Mouse (Mus musculus) lung, postnatal 0 days (tissue): ENCODE data around the gene Vps13a. TPM values are rescaled to one million over a fixed set of nuclear protein-coding genes. Genes with fewer than 3 reads are reported as not detected.

ENCODE experiments used
- ATAC-seq: fragments of 200-750 bp; cut with Nextera tagmentation; 2 replicates; pipeline ENCODE4 v1.8.0; 2017; ENCODE audit warnings: moderate library complexity
- DNase-seq: peaks from one replicate; pipeline ENCODE4 v3.0.0-alpha.2; 2016; ENCODE audit warnings: low spot score
- H3K27ac ChIP-seq: fragments of 300-500 bp; sonication (generic); 2 replicates; pipeline ENCODE4 v1.5.1; 2014; ENCODE audit warnings: antibody characterized with exemption, mild to moderate bottlenecking, low read length, mixed read lengths
- H3K27me3 ChIP-seq: fragments of 300-500 bp; sonication (generic); replicated peaks from 2 replicates; pipeline ENCODE4 v1.6.1; 2014; ENCODE audit warnings: low read length, mixed read lengths; ENCODE audit not compliant: insufficient read depth
- H3K36me3 ChIP-seq: fragments of 300-500 bp; sonication (generic); 2 replicates; pipeline ENCODE4 v1.6.1; 2014; ENCODE audit warnings: low read length, mixed read lengths; ENCODE audit not compliant: insufficient read depth
- H3K4me1 ChIP-seq: fragments of 300-500 bp; sonication (generic); 2 replicates; pipeline ENCODE4 v1.6.1; 2014; ENCODE audit warnings: antibody characterized with exemption, low read depth, low read length, mixed read lengths; ENCODE audit not compliant: insufficient read depth
- H3K4me2 ChIP-seq: fragments of 300-500 bp; sonication (generic); replicated peaks from 2 replicates; pipeline ENCODE4 v1.6.1; 2014; ENCODE audit warnings: low read depth, mild to moderate bottlenecking, low read length, moderate library complexity, mixed read lengths
- H3K4me3 ChIP-seq: fragments of 300-500 bp; sonication (generic); 2 replicates; pipeline ENCODE4 v1.5.1; 2014; ENCODE audit warnings: low read depth, low read length
- H3K9ac ChIP-seq: fragments of 300-500 bp; sonication (generic); replicated peaks from 2 replicates; pipeline ENCODE4 v1.6.1; 2014; ENCODE audit warnings: low read depth, mild to moderate bottlenecking
- H3K9me3 ChIP-seq: fragments of 300-500 bp; sonication (generic); 2 replicates; pipeline ENCODE4 v1.6.1; 2016; ENCODE audit warnings: low read length, mixed read lengths
- CTCF ChIP-seq: IDR thresholded peaks from 2 replicates; pipeline ENCODE4 v1.5.1; 2016; ENCODE audit warnings: antibody characterized with exemption, mild to moderate bottlenecking
- EP300 ChIP-seq: IDR thresholded peaks from 2 replicates; pipeline ENCODE4 v1.6.1; 2016; ENCODE audit warnings: antibody characterized with exemption, mild to moderate bottlenecking, control low read depth
- WGBS: fragments of 180-500 bp; shearing (Covaris S2); extraction: QIAGEN DNeasy Blood & Tissue Kit; methylation state at CpG from one replicate; pipeline ENCODE4 v1.1.7; 2014; 5-methylcytosine and 5-hydroxymethylcytosine counted together
- polyA plus RNA-seq: library from polyadenylated mRNA; unstranded; fragments of >200 nt; fragmentation: Nextera tagmentation; extraction: Ambion mirVana; gene quantifications from 2 replicates; pipeline ENCODE4 v1.2.1, GENCODE M21; 2015

Vps13a gene
- polyA plus RNA-seq, 1 experiment from 2014 or later = 8.2 TPM

DNA sequence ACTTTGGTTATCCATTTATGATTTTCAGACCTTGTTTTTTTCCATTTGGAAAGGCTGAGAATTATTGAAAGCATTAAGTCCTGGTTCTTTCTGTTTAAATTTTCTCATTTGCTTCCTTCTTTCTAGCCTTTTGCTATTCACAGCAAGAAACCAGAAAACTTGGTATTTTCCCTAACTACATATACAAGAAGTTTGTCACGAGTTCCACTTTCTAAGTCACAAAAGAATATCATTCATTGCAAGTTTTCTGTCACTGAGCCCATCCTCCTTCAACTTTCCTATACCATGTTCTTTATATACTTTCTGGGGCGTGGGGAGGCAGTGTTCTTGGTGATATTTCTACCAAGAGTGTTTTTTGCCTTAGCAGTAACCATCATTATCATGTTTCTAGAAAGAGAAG is 96.5 kb downstream of the Vps13a start:
- H3K4me1 ChIP-seq = no peaks in the 10 kb centered on the region
- DNase-seq (no peak), ATAC-seq (no peak)
- no peak overlapping the region for H3K4me2 ChIP-seq
- H3K9ac ChIP-seq = no peak overlapping the region
- no peak overlapping the region for H3K4me3 ChIP-seq
- no peaks in the 10 kb centered on the region for H3K9me3 ChIP-seq
- no peaks in the 10 kb centered on the region for H3K27me3 ChIP-seq
- TF ChIP-seq CTCF = no peak
- TF ChIP-seq EP300 = no peak
- H3K27ac ChIP-seq = no peak overlapping the region
- H3K36me3 ChIP-seq = no peaks in the 10 kb centered on the region
- 87% methylated on average over 2 of the region's 2 CpGs for WGBS

DNA sequence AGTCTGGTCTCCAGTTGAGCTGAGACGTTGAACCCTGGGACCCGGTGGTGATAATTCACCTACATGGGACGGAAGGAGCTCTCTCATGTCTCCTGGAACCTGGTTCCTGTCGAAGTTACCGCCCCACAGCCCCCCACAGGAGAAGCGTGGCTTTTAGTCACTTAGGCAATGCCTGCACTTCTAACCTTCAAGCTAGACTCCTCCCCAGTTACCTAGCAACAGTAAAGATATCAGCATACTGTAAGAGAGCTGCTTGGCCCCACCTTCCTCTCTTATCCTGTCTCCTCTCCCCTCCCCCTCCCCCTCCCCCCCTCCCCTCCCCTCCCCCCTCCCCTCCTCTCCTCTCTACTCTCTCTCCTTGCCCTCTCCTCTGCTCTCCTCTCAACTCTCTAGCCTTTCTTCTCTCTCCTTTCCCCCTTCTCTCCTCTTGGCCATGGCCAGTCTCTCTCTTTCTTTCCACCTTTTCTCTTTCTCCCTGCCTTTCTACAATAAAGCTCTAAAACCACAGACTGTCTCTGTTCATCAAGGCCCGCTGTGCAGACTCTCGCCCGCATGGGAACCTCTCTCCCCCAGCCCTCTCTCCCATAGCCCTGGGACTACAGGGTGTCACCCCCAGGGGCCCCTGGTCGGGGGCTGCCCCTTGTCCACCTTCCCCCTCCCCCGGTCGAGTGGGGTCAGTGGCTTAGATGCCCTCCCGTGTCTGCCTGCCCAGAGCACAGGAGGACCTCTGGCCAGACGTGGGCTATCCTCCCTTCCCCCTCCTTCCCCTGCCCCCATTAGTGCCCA is 154.9 kb downstream of the Vps13a start:
- H3K27me3 ChIP-seq = no peaks in the 10 kb centered on the region
- no peak overlapping the region for H3K27ac ChIP-seq
- H3K36me3 ChIP-seq = no peaks in the 10 kb centered on the region
- no peak overlapping the region for H3K4me2 ChIP-seq
- H3K4me3 ChIP-seq = no peak overlapping the region
- H3K9ac ChIP-seq = no peak overlapping the region
- H3K4me1 ChIP-seq = no peaks in the 10 kb centered on the region
- ATAC-seq = no peak; the same call in 1 of the 2 replicates
- 24% methylated on average over 14 of the region's 14 CpGs for WGBS
- no peak for TF ChIP-seq EP300
- TF ChIP-seq CTCF = no peak
- peak; percentile 36 for DNase-seq
- H3K9me3 ChIP-seq = no peaks in the 10 kb centered on the region

DNA sequence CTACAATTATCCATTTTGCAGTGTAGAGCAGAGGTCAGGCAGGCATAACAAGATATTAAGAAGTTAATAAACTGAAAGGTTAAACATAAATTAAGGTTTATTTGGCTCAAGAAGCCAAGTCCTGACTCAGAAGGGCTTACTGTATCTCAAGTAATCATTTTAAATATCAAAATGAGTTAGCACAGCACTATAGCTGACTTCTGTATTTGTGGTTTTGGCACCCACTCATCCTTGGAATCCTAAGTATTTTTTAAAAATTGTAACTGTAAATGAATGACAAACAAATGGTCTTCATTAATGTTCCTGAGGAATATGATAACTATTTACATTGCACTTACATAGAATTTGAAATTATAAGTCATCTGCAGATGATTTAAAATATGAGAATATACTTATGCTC is 155.7 kb downstream of the Vps13a start:
- DNase-seq (no peak), ATAC-seq (no peak)
- H3K36me3 ChIP-seq = no peaks in the 10 kb centered on the region
- no peak overlapping the region for H3K27ac ChIP-seq
- TF ChIP-seq EP300 (no peak), CTCF (no peak)
- H3K4me3 ChIP-seq = no peak overlapping the region
- no peaks in the 10 kb centered on the region for H3K9me3 ChIP-seq
- no peak overlapping the region for H3K9ac ChIP-seq
- H3K4me1 ChIP-seq = no peaks in the 10 kb centered on the region
- H3K4me2 ChIP-seq = no peak overlapping the region
- no peaks in the 10 kb centered on the region for H3K27me3 ChIP-seq

DNA sequence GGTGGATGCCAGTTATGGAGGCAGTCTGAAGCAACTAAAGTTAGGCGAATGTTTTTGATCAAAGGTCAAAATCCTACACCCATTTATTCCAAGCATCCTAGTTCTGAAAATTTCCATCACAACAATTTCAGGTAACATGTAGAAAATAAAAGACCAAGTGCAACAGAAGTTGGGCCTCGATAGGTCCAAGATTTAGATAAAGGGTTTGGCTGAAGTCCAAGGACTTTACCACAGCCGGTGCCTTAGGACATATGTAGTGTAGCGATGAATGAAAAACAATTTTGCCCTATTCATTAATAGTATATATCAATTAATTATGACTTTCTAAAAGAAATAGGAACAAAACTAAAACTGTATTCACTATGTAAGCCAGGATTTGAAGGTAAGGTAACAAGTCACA is 157.6 kb downstream of the Vps13a start:
- Histone ChIP-seq H3K4me2 (no peak overlapping the region), H3K4me3 (no peak overlapping the region), H3K36me3 (no peaks in the 10 kb centered on the region), H3K9me3 (no peaks in the 10 kb centered on the region), H3K27ac (no peak overlapping the region), H3K9ac (no peak overlapping the region), H3K4me1 (no peaks in the 10 kb centered on the region), H3K27me3 (no peaks in the 10 kb centered on the region)
- DNase-seq (no peak), ATAC-seq (no peak)
- TF ChIP-seq CTCF (no peak), EP300 (no peak)
- 72% methylated on average over 4 of the region's 4 CpGs for WGBS

DNA sequence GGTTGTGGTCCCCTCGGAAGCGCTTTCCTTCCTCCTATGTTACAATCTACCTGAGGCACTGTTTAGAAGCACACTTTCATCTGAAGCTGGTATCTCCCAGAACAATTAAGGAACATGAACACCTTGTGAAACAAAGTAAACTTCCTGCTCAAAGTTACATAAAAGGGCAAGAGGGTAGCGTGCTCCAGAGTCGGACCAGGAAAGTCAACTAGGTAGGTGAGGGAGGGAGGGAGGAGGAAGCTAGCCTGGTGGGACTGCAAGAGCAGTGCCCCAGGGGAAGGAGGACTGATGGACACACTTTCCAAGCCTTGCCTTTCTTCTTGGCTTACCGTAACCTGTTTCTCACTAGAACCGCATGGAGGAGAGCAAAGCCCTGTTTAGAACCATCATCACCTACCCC is 173.1 kb downstream of the Vps13a start:
- Histone ChIP-seq H3K27me3 (no peaks in the 10 kb centered on the region), H3K4me3 (no peak overlapping the region), H3K4me2 (no peak overlapping the region), H3K9ac (no peak overlapping the region), H3K4me1 (no peaks in the 10 kb centered on the region), H3K27ac (no peak overlapping the region), H3K36me3 (peaks cover 7% of the 10 kb centered on the region; the same call in 1 of the 2 replicates), H3K9me3 (no peaks in the 10 kb centered on the region)
- peak; percentile 18 for DNase-seq
- TF ChIP-seq CTCF = no peak
- TF ChIP-seq EP300 = no peak
- ATAC-seq = peak; percentile 43; the same call in 1 of the 2 replicates
- 72% methylated on average over 6 of the region's 6 CpGs for WGBS

DNA sequence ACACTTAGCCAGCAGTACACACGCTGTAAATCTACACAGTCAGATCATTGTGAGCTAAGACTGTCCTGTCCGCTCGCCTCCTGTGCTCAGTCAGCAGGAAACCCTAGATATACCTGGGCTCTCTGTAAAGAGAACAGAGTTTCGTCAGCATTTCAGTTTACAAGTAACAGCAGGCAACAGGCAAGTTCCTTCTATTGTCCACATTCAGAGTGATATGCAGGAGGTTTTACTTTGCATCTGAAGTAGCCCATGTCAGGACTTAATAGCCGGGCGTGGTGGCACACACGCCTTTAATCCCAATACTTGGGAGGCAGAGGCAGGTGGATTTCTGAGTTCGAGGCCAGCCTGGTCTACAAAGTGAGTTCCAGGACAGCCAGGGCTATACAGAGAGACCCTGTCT is 178.7 kb downstream of the Vps13a start:
- no peak overlapping the region for H3K4me2 ChIP-seq
- DNase-seq (no peak), ATAC-seq (no peak)

More for the DNA sequence above, 178.7 kb downstream of the Vps13a start:
- Histone ChIP-seq H3K27me3 (no peaks in the 10 kb centered on the region), H3K4me3 (no peak overlapping the region), H3K4me1 (no peaks in the 10 kb centered on the region), H3K9me3 (no peaks in the 10 kb centered on the region), H3K36me3 (0 out of 2 replicates have a peak, but pooled peaks cover 4% of the 10 kb centered on the region), H3K9ac (no peak overlapping the region), H3K27ac (no peak overlapping the region)
- 79% methylated on average over 8 of the region's 8 CpGs for WGBS
- TF ChIP-seq CTCF (no peak), EP300 (no peak)
